Mouse (Mus musculus) heart, adult 2 months (tissue): ENCODE results near the gene Dmac1. TPM values are rescaled to one million over a fixed set of nuclear protein-coding genes. Genes with fewer than 3 reads are reported as not detected.
"Not testable (repeated sequence)": the region's sequence is repeated elsewhere in the genome, so short reads cannot be mapped to it uniquely, and the experiment has no call there.

Experiments
- DNase-seq, 2 experiments: peaks; one replicate each; pipeline ENCODE4 v3.0.0; 2021
- H3K27ac ChIP-seq: fragments of 200-600 bp; 2 replicates; pipeline ENCODE4 v1.8.1; 2022
- H3K27me3 ChIP-seq: fragments of 200-500 bp; 2 replicates; pipeline ENCODE4 v1.6.1; 2012; ENCODE audit warnings: mild to moderate bottlenecking, low read length, inconsistent platforms, mixed read lengths; ENCODE audit not compliant: control insufficient read depth, insufficient read depth
- H3K36me3 ChIP-seq: fragments of 200-500 bp; 2 replicates; pipeline ENCODE4 v1.6.1; 2012; ENCODE audit warnings: low read length, inconsistent platforms; ENCODE audit not compliant: control insufficient read depth, insufficient read depth
- H3K4me1 ChIP-seq: fragments of 200-500 bp; 2 replicates; pipeline ENCODE4 v1.6.1; 2011; ENCODE audit warnings: low read length; ENCODE audit not compliant: control insufficient read depth, insufficient read depth
- H3K4me3 ChIP-seq: fragments of 200-600 bp; 2 replicates; pipeline ENCODE4 v1.8.1; 2022
- H3K79me2 ChIP-seq: fragments of 200-500 bp; replicated peaks from 2 replicates; pipeline ENCODE4 v1.6.1; 2012; ENCODE audit warnings: mild to moderate bottlenecking, inconsistent platforms, low read length, moderate library complexity, mixed read lengths; ENCODE audit not compliant: control insufficient read depth, insufficient read depth
- H3K9ac ChIP-seq: fragments of 200-500 bp; 2 replicates; pipeline ENCODE4 v1.6.1; 2012; ENCODE audit warnings: low read depth, mild to moderate bottlenecking, control low read depth, inconsistent platforms, low read length, mixed read lengths
- CTCF ChIP-seq: fragments of 200-600 bp; IDR thresholded peaks from 2 replicates; pipeline ENCODE4 v1.8.1; 2022; ENCODE audit warnings: antibody characterized with exemption, mild to moderate bottlenecking, moderate library complexity
- EP300 ChIP-seq: fragments of 200-500 bp; IDR thresholded peaks from 2 replicates; pipeline ENCODE4 v1.6.1; 2011; ENCODE audit warnings: low read depth, low read length, control low read depth; ENCODE audit not compliant: insufficient read depth
- POLR2A ChIP-seq: fragments of 200-500 bp; IDR thresholded peaks from 2 replicates; pipeline ENCODE4 v1.6.1; 2011; ENCODE audit warnings: mild to moderate bottlenecking, low read depth, low read length, control low read depth; ENCODE audit not compliant: insufficient read depth
- whole genome bisulfite sequencing: fragments of 180-500 bp; shearing (Covaris S2); methylation state at CpG from one replicate; pipeline ENCODE4 v1.1.7; 2018; 5-methylcytosine and 5-hydroxymethylcytosine counted together
- intact Hi-C: fragments of 180-260 bp; cut with DNase I; formaldehyde crosslinking; loops from one replicate; pipeline ENCODE4 v1.15.1; 2025
- polyA plus RNA-seq: library from polyadenylated mRNA; depleted of rRNA; stranded (reverse); fragments of >200 nt; gene quantifications from 2 replicates; pipeline ENCODE4 v1.2.3, GENCODE M21; 2012
- total RNA-seq, 2 experiments: library from RNA; stranded (reverse); gene quantifications; 2 replicates each; pipeline ENCODE4 v1.2.3; 2021

Gene Dmac1
- total and polyA plus RNA-seq, 3 experiments = 48.1 to 55.2 (median 51.7) TPM

DNA sequence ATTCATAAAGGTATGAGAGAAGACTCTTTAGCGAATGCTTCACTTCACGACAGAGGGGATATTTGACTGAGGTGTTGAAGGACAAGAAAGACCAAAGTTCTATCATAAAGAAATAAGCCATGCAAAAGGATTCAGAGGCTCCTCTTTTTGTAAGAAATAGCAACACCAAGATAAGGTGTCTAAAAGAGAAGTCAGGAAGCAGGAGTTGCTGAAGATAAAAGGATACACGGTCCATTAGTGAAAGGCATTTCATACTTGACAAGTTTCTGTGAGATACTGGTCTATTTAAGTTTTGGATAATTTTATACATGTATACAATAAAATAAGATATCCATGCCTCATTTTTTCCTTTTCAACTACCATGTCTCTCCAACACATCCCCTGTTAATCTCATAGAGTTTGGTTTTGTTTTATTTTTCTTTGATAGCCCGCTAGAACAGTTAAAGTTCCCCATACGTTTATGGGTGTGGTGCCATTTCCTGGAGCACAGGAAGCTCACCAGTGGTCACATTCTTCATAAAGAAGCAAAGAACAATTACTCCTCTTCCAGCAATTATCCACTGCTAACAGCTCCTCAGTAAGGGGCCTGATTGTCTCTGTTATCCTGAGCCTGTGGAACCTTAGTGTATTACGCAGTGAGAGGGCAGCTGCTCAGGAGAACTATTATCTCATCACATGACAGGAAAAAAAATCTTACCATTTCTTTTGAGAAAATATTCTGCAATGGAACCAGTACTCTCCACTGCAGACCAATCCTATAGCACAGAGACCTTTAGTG is 11.1 kb downstream of the Dmac1 start:
- no peak overlapping the region for H3K4me3 ChIP-seq
- no peak overlapping the region for H3K27ac ChIP-seq
- H3K27me3 ChIP-seq = no peaks in the 10 kb centered on the region
- TF ChIP-seq POLR2A = no peak
- no peak for TF ChIP-seq EP300
- TF ChIP-seq CTCF = no peak
- 37% methylated on average over 6 of the region's 6 CpGs for WGBS
- H3K9ac ChIP-seq = no peak overlapping the region
- no peak for DNase-seq
- H3K4me1 ChIP-seq = no peaks in the 10 kb centered on the region
- no peaks in the 10 kb centered on the region for H3K79me2 ChIP-seq
- intact Hi-C loops = no loop called here
- H3K36me3 ChIP-seq = no peaks in the 10 kb centered on the region

DNA sequence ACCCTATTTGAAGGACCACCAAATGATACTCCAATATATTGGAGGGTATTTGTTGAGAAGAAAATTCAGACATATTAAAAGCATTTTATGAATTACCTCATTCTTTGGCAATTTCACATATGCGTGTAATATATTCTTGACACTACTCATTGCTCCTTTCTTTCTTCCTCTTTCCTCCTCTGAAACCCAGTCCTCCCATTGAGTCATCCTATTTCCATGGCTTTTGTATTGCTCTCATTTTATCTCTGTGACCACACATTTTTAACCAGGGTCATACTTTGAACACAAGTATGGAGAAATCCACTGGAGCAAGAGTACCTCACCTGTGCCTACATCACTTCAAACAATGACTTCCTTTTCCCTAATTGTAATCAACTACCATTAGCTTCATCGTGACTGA is 13.9 kb downstream of the Dmac1 start:
- Histone ChIP-seq H3K79me2 (no peaks in the 10 kb centered on the region), H3K36me3 (no peaks in the 10 kb centered on the region), H3K27me3 (no peaks in the 10 kb centered on the region), H3K4me1 (no peaks in the 10 kb centered on the region), H3K4me3 (no peak overlapping the region), H3K9ac (no peak overlapping the region), H3K27ac (no peak overlapping the region)
- no peak for DNase-seq
- intact Hi-C loops = no loop called here
- TF ChIP-seq CTCF (no peak), EP300 (no peak), POLR2A (no peak)
- WGBS = 80% methylated on average over 2 of the region's 2 CpGs

DNA sequence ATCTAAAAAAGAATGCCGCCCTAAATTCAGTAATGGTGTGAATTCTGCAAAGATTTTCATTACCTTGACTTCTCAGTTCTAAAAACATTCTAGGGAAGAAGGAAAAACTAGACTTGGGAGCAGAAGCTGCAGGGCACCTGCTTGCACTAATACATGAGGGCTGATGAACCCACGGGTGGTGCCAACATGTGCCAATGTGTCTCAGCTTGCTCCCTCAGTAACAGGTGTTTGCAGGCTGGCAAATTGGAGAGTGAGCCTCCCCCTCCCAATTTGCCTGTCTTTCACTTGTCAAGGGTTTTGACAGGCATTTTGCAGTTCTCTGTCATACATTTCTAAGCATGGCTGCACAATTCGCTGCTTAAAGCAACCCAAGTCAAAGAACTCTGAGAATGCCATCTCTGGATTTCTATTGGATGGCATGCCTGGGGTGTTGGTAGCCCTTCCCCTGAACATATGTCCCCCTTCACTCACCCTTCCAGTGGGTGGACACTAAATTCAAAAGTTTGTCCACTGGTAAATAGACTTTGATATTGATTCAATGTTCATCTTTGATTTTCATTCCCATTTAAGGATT is 14.5 kb downstream of the Dmac1 start:
- DNase-seq = no peak
- no peak overlapping the region for H3K27ac ChIP-seq
- WGBS = 92% methylated on average over 3 of the region's 3 CpGs
- no peak for TF ChIP-seq POLR2A
- TF ChIP-seq CTCF = no peak
- intact Hi-C loops = no loop called here
- H3K9ac ChIP-seq = no peak overlapping the region
- no peaks in the 10 kb centered on the region for H3K4me1 ChIP-seq
- H3K4me3 ChIP-seq = no peak overlapping the region
- no peaks in the 10 kb centered on the region for H3K36me3 ChIP-seq
- no peaks in the 10 kb centered on the region for H3K79me2 ChIP-seq
- no peaks in the 10 kb centered on the region for H3K27me3 ChIP-seq

DNA sequence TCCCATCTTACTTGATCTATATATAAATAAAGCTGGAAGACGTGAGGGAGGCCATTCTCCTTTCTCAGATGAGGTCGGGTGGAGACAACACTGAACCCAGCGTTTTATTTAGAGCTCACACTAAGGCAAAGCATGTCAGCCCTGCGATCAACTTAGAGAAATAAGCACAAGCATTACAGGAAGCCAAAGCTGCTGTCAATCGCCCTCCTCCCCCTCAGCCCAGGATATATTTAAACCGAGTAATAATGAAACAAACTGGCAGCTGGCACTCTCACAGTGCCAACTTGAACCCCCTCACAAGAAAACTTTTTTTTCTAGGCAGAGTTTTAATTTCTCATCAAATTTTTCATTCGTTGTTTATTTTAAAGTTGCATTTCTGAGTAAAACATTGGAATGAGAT is 15.7 kb downstream of the Dmac1 start:
- H3K9ac ChIP-seq = no peak overlapping the region
- H3K27ac ChIP-seq = no peak overlapping the region
- H3K4me3 ChIP-seq = no peak overlapping the region
- H3K36me3 ChIP-seq = no peaks in the 10 kb centered on the region
- 18% methylated on average over 7 of the region's 7 CpGs for WGBS
- H3K79me2 ChIP-seq = no peaks in the 10 kb centered on the region
- intact Hi-C loops = no loop called here
- TF ChIP-seq POLR2A (no peak), EP300 (no peak), CTCF (no peak)
- no peak for DNase-seq
- no peaks in the 10 kb centered on the region for H3K4me1 ChIP-seq
- H3K27me3 ChIP-seq = no peaks in the 10 kb centered on the region

DNA sequence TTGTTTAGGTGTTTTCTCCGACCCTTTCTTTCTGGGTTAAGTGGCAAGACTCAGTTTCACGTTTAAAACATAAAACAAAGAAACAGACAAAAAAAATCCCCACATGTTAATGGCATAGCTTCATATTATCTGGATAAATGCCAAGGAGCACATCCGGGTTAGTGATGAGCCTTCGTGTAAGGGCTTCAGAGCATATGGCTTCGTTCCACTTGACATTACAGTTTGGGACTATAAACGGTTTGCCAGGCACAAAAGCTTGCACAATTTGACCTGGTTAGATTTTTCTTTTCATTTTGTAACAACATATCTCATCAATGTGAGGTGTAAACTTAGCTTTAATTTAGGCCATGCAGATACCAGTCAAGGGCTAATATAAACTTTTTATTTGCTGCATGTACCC is 17.9 kb downstream of the Dmac1 start:
- H3K4me1 ChIP-seq = no peaks in the 10 kb centered on the region
- WGBS = 31% methylated on average over 6 of the region's 6 CpGs
- H3K9ac ChIP-seq = no peak overlapping the region
- intact Hi-C loops = no loop called here
- no peaks in the 10 kb centered on the region for H3K36me3 ChIP-seq
- H3K79me2 ChIP-seq = no peaks in the 10 kb centered on the region
- H3K27me3 ChIP-seq = no peaks in the 10 kb centered on the region
- no peak overlapping the region for H3K4me3 ChIP-seq
- TF ChIP-seq EP300 (no peak), CTCF (no peak), POLR2A (no peak)
- DNase-seq = no peak
- no peak overlapping the region for H3K27ac ChIP-seq

DNA sequence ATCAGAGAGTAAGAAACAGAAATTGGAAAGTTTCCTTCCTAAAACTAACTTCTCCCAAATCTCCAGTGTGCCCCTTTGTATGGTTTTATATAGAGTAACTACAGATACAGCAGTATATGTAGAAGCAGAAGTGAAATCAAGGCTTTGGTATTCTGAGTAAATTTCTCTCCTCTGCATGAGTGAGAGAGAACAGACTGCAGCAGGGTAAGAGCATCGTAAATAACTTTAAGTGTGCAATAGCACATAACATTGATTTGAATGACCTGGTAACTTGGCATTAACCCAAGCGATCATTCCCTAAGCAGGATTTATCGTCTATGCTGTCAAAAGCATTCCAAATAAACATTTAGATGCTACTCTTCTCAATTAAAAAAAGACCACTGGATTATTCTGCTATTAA is 18.7 kb downstream of the Dmac1 start:
- no peaks in the 10 kb centered on the region for H3K79me2 ChIP-seq
- no peaks in the 10 kb centered on the region for H3K36me3 ChIP-seq
- H3K4me1 ChIP-seq = no peaks in the 10 kb centered on the region
- no peak overlapping the region for H3K4me3 ChIP-seq
- no peak overlapping the region for H3K27ac ChIP-seq
- no peak for DNase-seq
- 55% methylated on average over 3 of the region's 3 CpGs for WGBS
- TF ChIP-seq CTCF (no peak), POLR2A (no peak), EP300 (no peak)
- H3K27me3 ChIP-seq = no peaks in the 10 kb centered on the region
- intact Hi-C loops = no loop called here
- no peak overlapping the region for H3K9ac ChIP-seq

DNA sequence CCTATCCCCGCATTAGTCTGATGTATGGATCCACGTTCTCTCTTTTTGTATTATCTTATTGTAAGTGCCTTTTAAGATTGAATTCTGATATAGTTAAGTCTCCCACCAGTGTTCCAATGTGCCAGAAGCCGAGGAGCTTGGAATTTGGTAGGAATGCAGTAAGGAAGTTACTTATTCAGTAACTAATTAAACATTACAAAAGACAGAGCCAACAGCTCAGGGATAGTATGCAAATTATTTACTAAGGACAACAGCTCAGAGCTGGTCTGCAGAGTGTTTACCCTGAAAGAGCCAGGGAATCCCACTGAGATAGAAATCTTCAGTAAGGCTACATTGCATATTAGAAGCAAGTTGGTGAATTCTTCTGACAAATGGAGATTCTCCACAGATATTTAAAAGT is 43.5 kb downstream of the Dmac1 start:
- DNase-seq, H3K79me2 ChIP-seq, H3K4me3 ChIP-seq, H3K9ac ChIP-seq, H3K27ac ChIP-seq, H3K4me1 ChIP-seq, intact Hi-C loops, H3K27me3 ChIP-seq, H3K36me3 ChIP-seq: not testable (repeated sequence)
- 58% methylated on average over 3 of the region's 3 CpGs for WGBS
